Mouse (Mus musculus): Measurements from ENCODE around the gene Gm20458. TPM values are rescaled to one million over a fixed set of nuclear protein-coding genes. Genes with fewer than 3 reads are reported as not detected.

Gm20458 gene
- total RNA-seq (2023), result 0.56 TPM

DNA sequence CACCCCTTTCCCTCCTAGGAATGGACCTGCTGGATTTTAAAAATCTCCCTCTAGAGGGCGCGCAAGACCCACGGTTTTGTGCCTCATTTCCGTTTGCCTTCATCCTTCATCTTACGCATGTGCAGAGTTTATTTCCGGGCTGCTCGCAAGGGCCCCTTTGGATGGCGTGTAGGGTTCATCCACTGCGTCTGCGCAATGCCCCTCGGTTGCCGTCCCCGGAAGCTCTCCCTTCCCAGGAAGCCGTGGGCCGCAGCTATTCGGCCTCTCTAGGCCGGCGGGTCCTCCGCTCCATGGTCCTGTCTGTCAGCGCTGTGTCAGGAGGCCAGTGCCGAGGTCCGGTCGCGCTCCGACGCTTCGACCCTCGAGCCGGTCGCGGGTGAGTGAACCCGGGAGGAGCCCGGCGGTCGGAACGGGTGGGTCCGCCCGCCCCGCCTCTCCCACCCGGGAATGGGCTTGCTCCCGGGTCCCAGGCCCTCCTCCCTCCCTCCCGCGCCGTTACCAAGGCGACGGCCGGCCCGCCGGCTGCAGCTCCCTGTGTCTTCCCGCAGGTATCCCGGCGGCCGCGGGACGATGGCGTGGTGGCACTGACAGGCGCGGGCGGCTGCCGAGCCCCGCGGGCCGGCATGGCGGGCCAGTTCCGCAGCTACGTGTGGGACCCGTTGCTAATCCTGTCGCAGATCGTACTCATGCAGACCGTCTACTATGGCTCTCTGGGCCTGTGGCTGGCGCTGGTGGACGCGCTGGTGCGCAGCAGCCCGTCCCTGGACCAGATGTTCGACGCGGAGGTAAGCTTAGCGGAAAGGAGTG is at the start of gene Gm20458:
Gene Gm20458, plus strand, starts transcription at position 223 of the 807 bp plus-strand sequence.

DNA sequence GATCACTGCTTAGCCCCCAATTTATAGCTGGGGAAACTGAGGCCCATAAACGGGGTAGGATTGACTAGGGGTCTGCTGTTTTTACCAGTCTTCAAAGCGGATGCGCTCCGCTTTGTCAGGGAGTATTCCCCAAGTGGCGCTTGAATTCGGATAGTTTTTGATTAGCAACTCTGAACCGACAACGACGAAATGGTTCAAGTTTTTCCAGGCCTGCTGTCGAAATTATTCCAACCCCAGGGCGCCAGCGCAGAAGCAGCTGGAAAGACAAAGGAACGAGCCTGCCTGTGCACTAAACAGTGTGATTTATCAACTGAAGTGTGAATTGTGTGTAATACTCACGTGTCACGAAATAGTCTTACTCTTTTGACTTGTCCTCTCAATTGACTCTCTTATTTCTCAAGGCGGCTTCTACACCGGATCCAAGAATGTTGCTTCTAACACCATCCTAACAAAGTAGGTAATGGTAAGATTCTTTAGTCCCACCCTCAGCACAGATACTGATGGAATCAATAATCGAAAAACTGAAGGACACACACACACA is 17.2 kb upstream of the Gm20458 start, which contains the start of gene Sdc4:
Gene Sdc4, minus strand, starts transcription at position 428 of the 541 bp plus-strand sequence.

DNA sequence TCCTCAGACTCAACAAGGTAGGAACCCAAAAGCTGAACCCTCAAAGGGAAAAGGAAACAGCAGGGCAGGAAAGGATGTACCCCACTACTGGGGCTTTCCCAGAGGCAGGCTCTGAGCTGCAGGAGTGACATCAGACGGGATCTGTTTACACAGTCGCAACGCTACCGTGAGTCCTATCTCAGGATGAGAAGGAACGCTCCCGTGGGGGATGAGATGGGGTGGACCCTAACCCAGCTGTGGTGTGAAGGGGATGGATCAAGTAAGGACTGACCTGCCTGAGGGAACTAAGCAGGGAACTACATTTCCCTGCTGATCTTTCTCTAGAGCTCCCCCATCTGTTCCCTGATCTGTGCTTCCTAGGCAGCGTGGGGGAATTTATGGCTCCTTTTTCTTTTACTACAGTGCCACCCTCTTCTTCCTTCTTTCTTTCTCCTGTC is 3.9 kb upstream of the Gm20458 start, which contains the start of gene Sys1:
Gene Sys1, plus strand, starts transcription at position 101 of the 437 bp plus-strand sequence.

DNA sequence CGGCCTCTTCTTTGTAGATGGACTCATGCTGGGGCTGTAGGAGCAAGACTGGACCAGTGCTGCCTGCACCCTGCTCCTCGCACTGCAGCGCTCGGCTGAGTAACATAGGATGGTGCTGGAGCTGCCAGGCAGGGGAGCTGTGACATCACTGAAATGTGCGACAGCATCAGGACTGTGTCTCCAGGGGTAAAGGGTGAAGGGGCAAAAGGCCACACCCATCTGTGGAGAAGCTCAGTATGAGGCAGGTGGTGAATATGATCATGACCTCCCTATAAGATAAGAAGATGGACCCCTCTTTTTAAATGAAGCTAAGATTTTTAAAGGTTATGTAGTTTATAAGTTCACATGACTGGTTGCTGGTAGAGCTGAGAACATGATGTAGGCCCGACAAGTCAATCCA is 12.9 kb downstream of the Gm20458 start, which contains the start of gene Trp53tg5:
Gene Trp53tg5, minus strand, starts transcription at position 101 of the 400 bp plus-strand sequence.

DNA sequence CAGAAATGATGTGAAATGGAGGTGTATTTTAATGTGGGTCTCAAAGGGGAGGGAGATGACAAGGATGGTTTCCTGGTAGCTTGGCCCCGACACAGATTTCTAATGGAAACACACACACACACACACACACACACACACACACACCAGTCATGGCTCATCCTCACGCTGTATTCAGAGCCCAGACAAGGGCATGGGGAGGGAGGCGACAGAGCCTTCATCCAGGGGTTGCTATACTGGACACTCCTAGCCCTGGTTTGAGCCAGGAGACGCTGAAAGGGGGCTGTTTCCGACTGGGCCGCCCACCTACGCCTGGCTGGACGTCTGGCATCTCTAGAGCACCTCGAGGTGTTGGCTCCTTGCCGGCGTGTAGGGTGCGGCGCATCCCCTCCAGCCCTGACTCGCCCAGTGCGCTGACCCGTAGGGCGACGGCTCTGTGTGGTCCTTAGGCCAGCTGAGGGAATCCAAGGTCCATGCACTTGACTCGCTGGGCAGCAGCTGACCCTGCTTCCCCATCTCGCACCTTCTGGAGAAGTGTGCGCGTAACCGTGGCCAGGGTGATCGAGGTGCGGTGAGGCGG is 25.0 kb downstream of the Gm20458 start, which contains the start of gene Dbndd2:
Gene Dbndd2, plus strand, starts transcription at position 426 of the 577 bp plus-strand sequence.

DNA sequence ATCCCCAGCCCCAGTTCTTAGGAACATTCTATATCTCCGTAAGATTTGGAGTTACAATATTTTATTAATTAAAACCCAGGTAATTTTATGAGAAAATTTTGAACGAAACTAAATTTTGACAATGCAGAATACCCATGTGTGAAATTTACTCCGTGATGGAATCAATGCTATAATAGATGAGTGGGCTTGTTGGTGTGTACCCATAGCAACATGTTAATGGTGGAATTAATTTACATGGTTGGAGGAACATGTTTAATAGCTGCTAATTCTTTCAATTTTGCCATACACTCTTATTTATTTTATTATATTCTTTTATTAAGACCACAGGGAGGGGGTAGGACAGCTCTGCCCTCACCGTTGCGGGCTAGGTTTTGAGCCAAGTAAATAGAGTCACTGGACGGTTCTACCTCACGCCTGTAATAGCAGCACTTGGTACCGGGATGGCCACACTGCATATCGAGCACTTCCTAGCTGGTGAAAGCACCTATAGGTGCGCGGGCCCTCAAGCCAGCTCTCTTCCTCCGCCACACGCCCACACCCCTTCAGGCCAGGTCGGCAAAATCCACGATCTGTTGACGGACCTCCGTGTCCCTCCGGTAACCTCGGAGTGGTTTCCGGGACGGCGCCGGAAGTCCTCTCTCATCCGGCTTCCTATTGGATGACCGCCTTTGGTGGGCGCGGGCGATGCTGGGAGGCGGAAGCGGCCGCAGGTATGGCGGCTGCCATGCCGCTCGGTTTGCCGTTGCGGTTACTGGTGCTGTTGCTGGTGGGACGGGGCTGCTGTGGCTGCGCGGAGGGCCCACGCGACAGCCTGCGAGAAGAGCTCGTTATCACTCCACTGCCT is 36.3 kb downstream of the Gm20458 start, which contains the start of gene Pigt:
Gene Pigt, plus strand, starts transcription at position 674 of the 844 bp plus-strand sequence.

Other genes starting within 250 kb of the Gm20458 start
- gene Wfdc15b, start 239.3 kb upstream of the Gm20458 start, total RNA-seq (2023), result not detected
- gene Svs2, start 222.5 kb upstream of the Gm20458 start, total RNA-seq (2023), result not detected
- not detected for gene Svs3b, start 204.3 kb upstream of the Gm20458 start, total RNA-seq (2023)
- not detected for gene Svs4, start 182.5 kb upstream of the Gm20458 start, total RNA-seq (2023)
- not detected for gene Svs3a, start 171.7 kb upstream of the Gm20458 start, total RNA-seq (2023)
- not detected for gene Svs6, start 144.2 kb upstream of the Gm20458 start, total RNA-seq (2023)
- gene Svs5, start 128.2 kb upstream of the Gm20458 start, total RNA-seq (2023), result not detected
- 7.1 TPM for gene Slpi, start 71.9 kb upstream of the Gm20458 start, total RNA-seq (2023)
- not detected for gene Rbpjl, start 57.8 kb upstream of the Gm20458 start, total RNA-seq (2023)
- not detected for gene Matn4, start 55.8 kb upstream of the Gm20458 start, total RNA-seq (2023)
- gene Sdc4, start 17.1 kb upstream of the Gm20458 start, total RNA-seq (2023), result 12.5 TPM
- gene Sys1, start 4.0 kb upstream of the Gm20458 start, total RNA-seq (2023), result 55.4 TPM
- gene Trp53tg5, start 12.8 kb downstream of the Gm20458 start, total RNA-seq (2023), result not detected
- gene Dbndd2, start 25.1 kb downstream of the Gm20458 start, total RNA-seq (2023), result 4.5 TPM
- gene Pigt, start 36.6 kb downstream of the Gm20458 start, total RNA-seq (2023), result 67.9 TPM
- not detected for gene Wfdc2, start 101.4 kb downstream of the Gm20458 start, total RNA-seq (2023)
- gene Spint3, start 112.5 kb downstream of the Gm20458 start, total RNA-seq (2023), result not detected
- not detected for gene Wfdc6a, start 124.5 kb downstream of the Gm20458 start, total RNA-seq (2023)
- gene Eppin, start 132.6 kb downstream of the Gm20458 start, total RNA-seq (2023), result not detected
- not detected for gene Wfdc6b, start 152.6 kb downstream of the Gm20458 start, total RNA-seq (2023)
- not detected for gene Wfdc8, start 152.7 kb downstream of the Gm20458 start, total RNA-seq (2023)
- not detected for gene Wfdc16, start 177.8 kb downstream of the Gm20458 start, total RNA-seq (2023)
- not detected for gene Wfdc10, start 195.1 kb downstream of the Gm20458 start, total RNA-seq (2023)
- not detected for gene Wfdc9, start 195.6 kb downstream of the Gm20458 start, total RNA-seq (2023)
- gene Wfdc11, start 213.1 kb downstream of the Gm20458 start, total RNA-seq (2023), result not detected
- not detected for gene Wfdc13, start 224.1 kb downstream of the Gm20458 start, total RNA-seq (2023)
- not detected for gene Spint4, start 237.5 kb downstream of the Gm20458 start, total RNA-seq (2023)

Measured in CD4-positive naive resting alpha-beta T cell, adult 76 days (primary cell).